Mouse (Mus musculus) G1E (cell line): ENCODE data around the gene Dapk1. TPM values are rescaled to one million over a fixed set of nuclear protein-coding genes. Genes with fewer than 3 reads are reported as not detected.

ENCODE experiments used
- ATAC-seq: 2 replicates; pipeline ENCODE4 v1.8.0; 2016; ENCODE audit warnings: mild to moderate bottlenecking; ENCODE audit not compliant: insufficient number of reproducible peaks, poor library complexity, low FRiP score, severe bottlenecking; ENCODE audit errors: extremely low read depth
- DNase-seq: peaks from one replicate; pipeline ENCODE4 v3.0.0; 2012; ENCODE audit warnings: low spot score
- H3K27me3 ChIP-seq: 2 replicates; pipeline ENCODE4 v1.6.1; 2012; ENCODE audit warnings: mild to moderate bottlenecking, low read length, inconsistent platforms; ENCODE audit not compliant: insufficient read depth
- H3K36me3 ChIP-seq: replicated peaks from 2 replicates; pipeline ENCODE3; 2012; ENCODE audit warnings: mild to moderate bottlenecking, inconsistent platforms
- H3K4me1 ChIP-seq: 2 replicates; pipeline ENCODE4 v1.6.1; 2012; ENCODE audit warnings: low read depth, low read length, inconsistent platforms, mixed read lengths; ENCODE audit not compliant: insufficient read depth
- H3K4me3 ChIP-seq: 2 replicates; pipeline ENCODE4 v1.5.1; 2012; ENCODE audit warnings: low read depth, mild to moderate bottlenecking, inconsistent platforms, low read length, moderate library complexity, mixed read lengths
- H3K9me3 ChIP-seq: replicated peaks from 2 replicates; pipeline ENCODE4 v1.6.1; 2012; ENCODE audit warnings: inconsistent platforms
- CTCF ChIP-seq: IDR thresholded peaks from 2 replicates; pipeline ENCODE4 v1.5.1; 2012; ENCODE audit warnings: low read depth, low read length, inconsistent platforms, mixed read lengths
- GATA1 ChIP-seq: IDR thresholded peaks from 2 replicates; pipeline ENCODE4 v1.6.1; 2012; ENCODE audit warnings: borderline replicate concordance, low read length, inconsistent platforms, mixed read lengths
- GATA2 ChIP-seq: IDR thresholded peaks from 2 replicates; pipeline ENCODE4 v1.6.1; 2012; ENCODE audit warnings: low read depth, low read length, inconsistent platforms, borderline replicate concordance
- POLR2AphosphoS5 ChIP-seq: IDR thresholded peaks from 2 replicates; pipeline ENCODE4 v1.6.1; 2012; ENCODE audit warnings: low read depth, low read length, inconsistent platforms; ENCODE audit not compliant: insufficient replicate concordance
- TAL1 ChIP-seq: conservative IDR thresholded peaks from 2 replicates; pipeline ENCODE4 v1.6.1; 2012; ENCODE audit warnings: low read depth, low read length, inconsistent platforms, mixed read lengths
- polyA plus RNA-seq: library from polyadenylated mRNA; stranded (reverse); fragments of >175 nt; gene quantifications from 2 replicates; pipeline ENCODE4 v1.2.3, GENCODE M21; 2012
- total RNA-seq, 2 experiments: library from RNA; stranded (forward) in 1 of 2; stranded (reverse) in 1 of 2; fragments of 200-1000 nt in 1 of 2; fragments of >200 nt in 1 of 2; fragmentation: Nextera tagmentation in 1 of 2; gene quantifications; 2 replicates each; pipeline ENCODE4 v1.2.3; 2014 to 2017

Gene Dapk1
- total and polyA plus RNA-seq, 3 experiments = 0.05 TPM; not detected in 2

DNA sequence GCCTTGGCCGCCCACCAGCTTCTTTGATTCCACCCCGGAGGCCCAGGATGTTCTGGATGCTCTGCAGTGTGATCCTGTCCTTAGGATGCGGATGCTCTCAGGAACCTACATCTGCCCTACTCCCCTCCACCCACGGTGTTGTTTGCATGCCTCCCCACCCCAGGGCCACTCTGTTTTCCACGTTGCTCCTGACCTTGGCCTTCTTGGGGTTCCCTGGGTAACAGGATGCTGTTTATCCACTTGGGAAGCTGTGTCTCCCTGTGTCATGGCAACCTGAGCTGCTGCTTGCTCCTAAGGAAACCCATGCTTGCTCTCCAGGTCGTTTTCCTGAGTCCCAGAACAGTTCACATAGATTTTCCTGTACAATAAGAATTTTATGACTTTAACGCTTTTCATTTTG lies 86.1 kb downstream of the Dapk1 start:
- Histone ChIP-seq H3K4me3 (no peak overlapping the region), H3K27me3 (no peaks in the 10 kb centered on the region)
- TF ChIP-seq GATA1 (no peak), CTCF (no peak), TAL1 (no peak), GATA2 (no peak), POLR2AphosphoS5 (no peak)

DNA sequence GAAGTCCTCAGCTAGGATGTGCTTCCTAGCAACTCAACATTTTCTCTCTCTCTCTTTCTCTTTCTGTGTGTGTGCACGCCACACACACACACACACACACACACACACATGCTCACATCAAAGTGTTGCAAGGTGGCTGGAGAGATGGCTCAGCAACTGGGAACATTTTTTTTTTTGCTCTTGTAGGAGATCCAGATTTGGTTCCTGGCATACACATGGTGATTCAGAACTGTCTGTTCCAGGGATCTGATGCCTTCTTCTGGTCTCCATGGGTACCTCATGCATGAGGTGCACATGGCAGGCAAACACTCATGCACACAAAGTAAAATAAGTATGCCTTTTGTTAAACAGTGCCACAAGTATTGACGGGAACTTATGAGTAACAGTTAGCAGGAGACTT lies 89.2 kb downstream of the Dapk1 start:
- no peak for ATAC-seq
- H3K36me3 ChIP-seq = no peaks in the 10 kb centered on the region

More for the DNA sequence above, 86.1 kb downstream of the Dapk1 start:
- no peaks in the 10 kb centered on the region for H3K4me1 ChIP-seq
- no peaks in the 10 kb centered on the region for H3K36me3 ChIP-seq
- no peak for DNase-seq
- ATAC-seq = no peak
- H3K9me3 ChIP-seq = peaks cover 90% of the 10 kb centered on the region

DNA sequence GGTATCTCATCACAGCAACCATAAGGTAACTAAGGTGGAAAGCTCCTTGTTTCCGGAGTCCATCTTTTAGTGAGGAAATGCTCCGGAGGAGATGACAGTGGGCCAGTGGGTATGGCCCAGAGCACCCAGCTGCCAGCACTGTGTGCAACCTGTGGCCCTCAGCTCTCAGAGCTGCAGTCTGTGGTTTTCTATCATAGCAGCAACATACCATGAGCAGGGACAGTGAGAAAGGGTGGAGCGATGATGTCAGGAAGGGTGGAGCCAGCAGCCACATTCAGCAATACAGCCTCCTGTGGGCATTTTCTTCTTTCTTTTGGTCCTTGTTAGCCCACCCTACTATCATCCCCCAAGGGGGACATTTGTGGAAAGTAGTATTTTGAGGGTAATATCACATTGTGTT lies 90.2 kb downstream of the Dapk1 start:
- H3K9me3 ChIP-seq = peaks cover 84% of the 10 kb centered on the region
- H3K36me3 ChIP-seq = no peaks in the 10 kb centered on the region
- H3K27me3 ChIP-seq = no peaks in the 10 kb centered on the region
- DNase-seq (no peak), ATAC-seq (no peak)
- no peaks in the 10 kb centered on the region for H3K4me1 ChIP-seq
- no peak for TF ChIP-seq POLR2AphosphoS5
- TF ChIP-seq CTCF = no peak
- no peak for TF ChIP-seq GATA1
- no peak for TF ChIP-seq GATA2
- no peak for TF ChIP-seq TAL1
- H3K4me3 ChIP-seq = no peak overlapping the region

More for the DNA sequence above, 89.2 kb downstream of the Dapk1 start:
- Histone ChIP-seq H3K4me1 (no peaks in the 10 kb centered on the region), H3K4me3 (no peak overlapping the region), H3K9me3 (peaks cover 84% of the 10 kb centered on the region), H3K27me3 (no peaks in the 10 kb centered on the region)
- no peak for DNase-seq
- no peak for TF ChIP-seq POLR2AphosphoS5
- TF ChIP-seq TAL1 = no peak
- no peak for TF ChIP-seq GATA1
- TF ChIP-seq GATA2 = no peak
- TF ChIP-seq CTCF = no peak

DNA sequence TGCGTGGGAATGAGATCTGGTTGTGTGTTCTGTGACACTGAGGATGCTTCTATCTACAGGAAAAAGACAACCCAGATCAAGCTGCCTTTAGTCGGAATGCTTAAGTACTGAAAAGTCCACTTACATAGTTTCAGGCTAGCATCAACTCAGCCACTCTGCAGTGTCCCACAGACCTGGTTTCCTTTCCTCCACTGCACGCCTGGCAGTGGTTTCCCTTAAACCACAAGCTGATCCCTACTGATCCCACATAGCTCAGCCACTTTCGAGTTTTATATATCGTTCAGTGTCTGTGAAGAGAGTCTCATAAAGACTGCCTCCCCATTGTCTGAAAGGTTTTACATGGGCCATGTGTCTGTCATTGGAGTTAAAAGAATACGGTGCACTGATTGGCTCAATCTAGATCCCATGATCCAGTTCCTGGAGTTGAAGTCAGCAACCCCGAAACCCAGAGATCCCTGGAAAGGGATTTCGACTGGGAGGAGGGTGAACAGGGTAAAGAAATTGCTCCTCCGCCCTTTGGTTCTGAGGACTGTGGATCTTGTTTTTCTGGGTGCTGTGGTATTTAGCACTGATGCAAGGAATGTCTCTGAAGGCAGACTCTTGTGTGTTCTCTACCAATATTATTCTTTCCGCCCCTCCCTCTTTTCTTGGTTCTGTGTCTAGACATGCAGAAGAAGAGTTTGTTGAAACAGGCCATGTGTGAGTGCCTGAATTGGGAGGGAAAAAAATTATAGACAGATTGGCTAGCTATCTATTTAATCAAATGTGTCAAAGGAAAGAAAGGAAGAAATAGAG lies 93.6 kb downstream of the Dapk1 start:
- Histone ChIP-seq H3K9me3 (peaks cover 75% of the 10 kb centered on the region), H3K4me3 (no peak overlapping the region), H3K27me3 (no peaks in the 10 kb centered on the region), H3K36me3 (no peaks in the 10 kb centered on the region), H3K4me1 (no peaks in the 10 kb centered on the region)
- no peak for ATAC-seq
- no peak for DNase-seq
- no peak for TF ChIP-seq TAL1

DNA sequence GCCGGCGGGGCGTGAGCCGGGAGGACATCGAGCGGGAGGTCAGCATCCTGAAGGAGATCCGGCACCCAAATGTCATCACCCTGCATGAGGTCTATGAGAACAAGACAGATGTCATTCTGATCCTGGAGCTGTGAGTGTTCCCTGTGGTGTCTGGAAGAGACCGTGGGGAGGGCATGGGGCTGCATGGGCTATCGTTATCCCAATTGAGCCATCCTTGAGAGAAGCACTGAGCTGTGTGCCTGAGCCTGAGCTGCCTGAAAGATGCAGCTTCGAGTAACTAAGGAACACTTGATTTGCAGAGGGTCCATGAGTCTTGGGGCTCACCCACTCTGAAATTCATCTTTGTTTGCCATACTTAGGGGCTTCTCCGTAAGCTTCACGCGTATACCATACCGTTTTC lies 94.6 kb downstream of the Dapk1 start:
- no peak overlapping the region for H3K4me3 ChIP-seq
- no peaks in the 10 kb centered on the region for H3K36me3 ChIP-seq
- ATAC-seq (no peak), DNase-seq (no peak)
- H3K9me3 ChIP-seq = peaks cover 70% of the 10 kb centered on the region
- no peaks in the 10 kb centered on the region for H3K27me3 ChIP-seq
- TF ChIP-seq CTCF = no peak
- TF ChIP-seq POLR2AphosphoS5 = no peak
- no peak for TF ChIP-seq GATA2
- no peak for TF ChIP-seq GATA1
- TF ChIP-seq TAL1 = no peak
- no peaks in the 10 kb centered on the region for H3K4me1 ChIP-seq

DNA sequence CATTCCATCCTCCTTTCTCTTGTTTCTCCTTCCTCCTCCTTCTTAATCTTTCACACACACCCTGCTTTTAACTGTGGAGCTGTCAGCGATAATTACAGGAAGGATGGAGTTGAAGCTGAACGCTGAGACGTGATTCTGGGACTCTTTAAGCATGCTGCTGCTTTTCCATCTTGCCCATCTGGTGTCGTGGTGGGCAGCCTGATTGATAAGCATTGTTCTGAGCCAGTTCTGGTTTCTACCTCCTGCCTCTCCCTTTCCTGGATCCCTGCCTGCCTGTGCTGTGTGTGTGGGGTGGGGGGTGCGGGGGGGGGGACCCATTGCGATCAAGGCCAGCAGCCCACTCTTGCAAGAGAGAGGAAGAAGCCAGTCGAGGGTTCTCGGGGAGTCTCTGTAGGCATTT lies 95.0 kb downstream of the Dapk1 start:
- no peaks in the 10 kb centered on the region for H3K4me1 ChIP-seq
- no peaks in the 10 kb centered on the region for H3K27me3 ChIP-seq
- no peak for TF ChIP-seq CTCF
- no peak for TF ChIP-seq GATA1
- TF ChIP-seq GATA2 = no peak
- ATAC-seq (no peak), DNase-seq (no peak)
- H3K4me3 ChIP-seq = no peak overlapping the region
- no peaks in the 10 kb centered on the region for H3K36me3 ChIP-seq
- H3K9me3 ChIP-seq = peaks cover 70% of the 10 kb centered on the region

DNA sequence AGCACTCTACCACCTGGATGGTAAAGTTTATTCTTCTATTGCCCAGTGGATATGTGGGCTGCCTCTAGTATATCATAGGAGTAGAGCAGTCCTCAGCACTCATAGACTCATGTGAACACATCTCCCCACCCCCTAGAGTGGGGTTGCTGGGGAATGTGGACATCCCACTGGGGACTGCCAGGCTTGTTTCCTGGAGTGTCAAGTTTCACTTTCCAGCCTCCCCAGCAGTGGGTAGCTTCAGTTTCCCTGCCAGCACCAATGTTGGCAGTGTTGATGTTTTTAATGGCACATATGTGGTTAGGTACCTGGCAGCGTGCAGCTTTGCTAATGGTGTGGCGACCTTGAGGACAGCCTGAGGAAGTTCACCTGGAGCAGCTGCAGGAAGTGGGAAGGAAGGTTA lies 96.3 kb downstream of the Dapk1 start:
- H3K4me3 ChIP-seq = no peak overlapping the region
- no peaks in the 10 kb centered on the region for H3K27me3 ChIP-seq
- TF ChIP-seq GATA1 (no peak), POLR2AphosphoS5 (no peak), TAL1 (no peak), CTCF (no peak), GATA2 (no peak)
- H3K4me1 ChIP-seq = no peaks in the 10 kb centered on the region
- no peaks in the 10 kb centered on the region for H3K36me3 ChIP-seq
- ATAC-seq (no peak), DNase-seq (no peak)
- peaks cover 68% of the 10 kb centered on the region for H3K9me3 ChIP-seq
